Mouse (Mus musculus) lung, embryonic 14.5 days (tissue): ENCODE measurements around the gene Pltp. TPM values are rescaled to one million over a fixed set of nuclear protein-coding genes. Genes with fewer than 3 reads are reported as not detected.

Source experiments
- ATAC-seq: fragments of 200-750 bp; cut with Nextera tagmentation; 2 replicates; pipeline ENCODE4 v1.8.0; 2017; ENCODE audit warnings: mild to moderate bottlenecking, moderate TSS enrichment, moderate library complexity; ENCODE audit not compliant: insufficient read depth
- DNase-seq: peaks from one replicate; pipeline ENCODE4 v3.0.0-alpha.2; 2015
- H3K27ac ChIP-seq: fragments of 300-500 bp; sonication (generic); 2 replicates; pipeline ENCODE4 v1.5.1; 2014; ENCODE audit warnings: low read depth, mild to moderate bottlenecking, moderate library complexity
- H3K27me3 ChIP-seq: fragments of 300-500 bp; sonication (generic); 2 replicates; pipeline ENCODE4 v1.6.1; 2014; ENCODE audit warnings: low read length, control low read depth; ENCODE audit not compliant: insufficient read depth
- H3K36me3 ChIP-seq: fragments of 300-500 bp; sonication (generic); 2 replicates; pipeline ENCODE4 v1.6.1; 2014; ENCODE audit warnings: control low read depth; ENCODE audit not compliant: insufficient read depth
- H3K4me1 ChIP-seq: fragments of 300-500 bp; sonication (generic); 2 replicates; pipeline ENCODE4 v1.6.1; 2014; ENCODE audit warnings: antibody characterized with exemption, control low read depth; ENCODE audit not compliant: insufficient read depth
- H3K4me2 ChIP-seq: fragments of 300-500 bp; sonication (generic); 2 replicates; pipeline ENCODE4 v1.6.1; 2014; ENCODE audit warnings: mild to moderate bottlenecking
- H3K4me3 ChIP-seq: fragments of 300-500 bp; sonication (generic); 2 replicates; pipeline ENCODE4 v1.5.1; 2014; ENCODE audit warnings: low read depth, low read length
- H3K9ac ChIP-seq: fragments of 300-500 bp; sonication (generic); 2 replicates; pipeline ENCODE4 v1.6.1; 2014
- H3K9me3 ChIP-seq: fragments of 300-500 bp; sonication (generic); 2 replicates; pipeline ENCODE4 v1.6.1; 2016; ENCODE audit warnings: low read depth, low read length, control low read depth
- CTCF ChIP-seq: IDR thresholded peaks from 2 replicates; pipeline ENCODE4 v1.5.1; 2016; ENCODE audit warnings: antibody characterized with exemption, low read depth
- WGBS: fragments of 180-500 bp; shearing (Covaris S2); extraction: QIAGEN DNeasy Blood & Tissue Kit; methylation state at CpG from one replicate; pipeline ENCODE4 v1.1.7; 2014; 5-methylcytosine and 5-hydroxymethylcytosine counted together
- polyA plus RNA-seq: library from polyadenylated mRNA; unstranded; fragments of >200 nt; fragmentation: Nextera tagmentation; extraction: Ambion mirVana; gene quantifications from 2 replicates; pipeline ENCODE4 v1.2.1, GENCODE M21; 2014

Gene Pltp
- polyA plus RNA-seq, 1 experiment from 2014 or later: 126 TPM

DNA sequence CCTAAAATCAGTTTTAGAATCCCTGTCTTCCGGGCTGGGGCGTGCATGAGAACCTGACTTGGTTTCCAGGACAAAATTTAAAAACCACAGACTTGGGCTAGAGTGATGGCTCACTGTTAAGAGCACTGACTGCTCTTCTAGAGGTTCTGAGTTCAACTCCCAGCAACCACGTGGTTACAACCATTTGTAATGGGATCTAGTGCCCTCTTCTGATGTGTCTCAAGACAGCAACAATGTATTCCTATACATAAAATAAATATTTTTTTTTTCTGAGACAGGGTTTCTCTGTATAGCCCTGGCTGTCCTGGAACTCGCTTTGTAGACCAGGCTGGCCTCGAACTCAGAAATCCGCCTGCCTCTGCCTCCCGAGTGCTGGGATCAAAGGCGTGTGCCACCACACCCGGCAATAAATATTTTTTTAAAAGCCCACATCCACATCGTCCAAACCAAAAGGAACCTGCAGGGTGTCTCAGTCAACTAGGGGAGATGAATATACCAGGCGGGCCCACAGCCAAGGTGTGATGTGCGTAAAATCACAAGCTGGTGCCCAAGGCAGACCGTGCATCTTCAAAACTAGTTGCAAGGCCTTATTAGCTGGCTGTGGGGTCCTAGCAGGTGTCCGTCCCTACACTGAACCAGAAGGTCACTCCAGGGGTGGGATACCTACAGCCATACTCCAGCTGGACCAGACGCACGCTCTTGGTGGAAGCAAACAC, 25.3 kb downstream of the Pltp start:
- no peak; the same call in 1 of the 2 replicates for TF ChIP-seq CTCF
- Histone ChIP-seq H3K4me1 (0 out of 2 replicates have a peak, but pooled peaks cover 2% of the 10 kb centered on the region), H3K36me3 (peaks cover 36% of the 10 kb centered on the region), H3K4me3 (peak overlapping the region; percentile 73), H3K27me3 (no peaks in the 10 kb centered on the region), H3K9ac (peak overlapping the region; percentile 72; the same call in 1 of the 2 replicates), H3K27ac (peak overlapping the region; percentile 95), H3K9me3 (no peaks in the 10 kb centered on the region), H3K4me2 (peak overlapping the region; percentile 98)
- DNase-seq: no peak
- WGBS: 57% methylated on average over 16 of the region's 16 CpGs
- ATAC-seq: no peak

DNA sequence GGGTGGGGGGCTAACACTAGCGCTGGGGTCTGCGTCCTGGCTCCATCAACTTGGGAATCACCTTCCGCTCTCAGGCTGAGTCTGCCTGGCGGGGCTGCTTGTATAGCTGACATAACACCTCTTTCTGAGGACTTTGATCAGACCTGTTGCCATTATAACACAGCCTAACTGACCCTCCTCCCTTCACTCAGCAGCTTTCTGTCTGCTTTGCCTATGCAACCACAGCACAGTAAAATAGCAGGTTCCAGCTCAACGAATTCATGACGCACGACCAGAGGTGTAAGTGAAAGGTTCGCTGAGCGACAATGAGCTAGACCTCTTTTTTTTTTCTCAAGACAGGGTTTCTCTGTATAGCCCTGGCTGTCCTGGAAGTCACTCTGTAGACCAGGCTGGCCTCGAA, 26.5 kb downstream of the Pltp start:
- 81% methylated on average over 10 of the region's 10 CpGs for WGBS
- no peak for ATAC-seq

DNA sequence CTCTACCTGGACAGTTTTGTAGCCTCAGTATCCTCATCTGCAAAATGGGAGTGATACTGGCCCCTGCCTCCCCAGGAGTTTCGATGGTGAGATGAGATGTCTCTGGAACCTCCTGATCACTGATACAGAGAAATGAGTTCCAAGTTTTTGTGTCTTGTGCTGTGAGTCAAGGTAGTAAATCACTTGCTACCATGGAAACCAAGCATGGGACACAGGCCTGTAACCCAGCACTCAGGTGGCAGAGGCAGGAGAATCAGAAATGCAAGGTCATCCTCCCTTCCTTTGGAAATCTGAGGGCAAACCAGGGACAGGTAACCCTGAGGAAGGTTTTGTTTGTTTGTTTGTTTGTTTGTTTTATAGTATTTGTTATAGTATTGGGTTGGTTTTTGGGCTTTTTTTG, 28.4 kb downstream of the Pltp start:
- Histone ChIP-seq H3K4me2 (no peak overlapping the region), H3K4me3 (no peak overlapping the region), H3K36me3 (peaks cover 48% of the 10 kb centered on the region), H3K27ac (no peak overlapping the region), H3K9ac (no peak overlapping the region), H3K27me3 (no peaks in the 10 kb centered on the region), H3K9me3 (no peaks in the 10 kb centered on the region), H3K4me1 (0 out of 2 replicates have a peak, but pooled peaks cover 2% of the 10 kb centered on the region)
- no peak for TF ChIP-seq CTCF
- WGBS: 86% methylated on average over 1 of the region's 1 CpGs
- ATAC-seq (no peak), DNase-seq (no peak)

More for the DNA sequence above, 26.5 kb downstream of the Pltp start:
- Histone ChIP-seq H3K36me3 (peaks cover 37% of the 10 kb centered on the region), H3K4me1 (0 out of 2 replicates have a peak, but pooled peaks cover 2% of the 10 kb centered on the region), H3K4me3 (no peak overlapping the region), H3K4me2 (no peak overlapping the region), H3K27me3 (no peaks in the 10 kb centered on the region), H3K9me3 (no peaks in the 10 kb centered on the region), H3K9ac (no peak overlapping the region), H3K27ac (no peak overlapping the region)
- TF ChIP-seq CTCF: no peak
- no peak for DNase-seq

DNA sequence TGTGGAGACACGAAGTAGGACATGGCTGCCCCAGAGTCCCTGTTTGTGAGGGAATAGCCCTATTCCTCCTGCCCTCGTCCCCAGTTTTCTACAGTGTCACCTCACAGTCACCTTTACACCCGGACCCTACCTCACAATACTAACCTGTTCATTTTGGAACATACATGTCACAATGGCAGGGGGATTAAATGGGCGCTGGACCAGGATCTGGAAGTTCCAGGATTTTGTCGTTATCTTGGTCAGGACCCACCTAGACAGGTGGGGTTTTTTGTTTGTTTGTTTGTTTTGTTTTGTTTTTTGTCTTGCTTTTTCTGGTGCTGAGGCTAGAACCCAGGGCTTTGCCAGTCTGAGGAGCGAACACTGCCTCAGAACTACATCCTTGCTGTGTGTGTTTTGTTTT, 29.1 kb downstream of the Pltp start, which contains the start of gene Spata25:
TSS of gene Spata25 (minus strand) at position 101 of the 400 bp plus-strand sequence.
- H3K4me2 ChIP-seq: no peak within 1 kb of the TSS
- 0 out of 2 replicates have a peak, but pooled peaks cover 2% of the 10 kb centered on the region for H3K4me1 ChIP-seq
- WGBS: 74% methylated on average over 6 of the region's 6 CpGs

DNA sequence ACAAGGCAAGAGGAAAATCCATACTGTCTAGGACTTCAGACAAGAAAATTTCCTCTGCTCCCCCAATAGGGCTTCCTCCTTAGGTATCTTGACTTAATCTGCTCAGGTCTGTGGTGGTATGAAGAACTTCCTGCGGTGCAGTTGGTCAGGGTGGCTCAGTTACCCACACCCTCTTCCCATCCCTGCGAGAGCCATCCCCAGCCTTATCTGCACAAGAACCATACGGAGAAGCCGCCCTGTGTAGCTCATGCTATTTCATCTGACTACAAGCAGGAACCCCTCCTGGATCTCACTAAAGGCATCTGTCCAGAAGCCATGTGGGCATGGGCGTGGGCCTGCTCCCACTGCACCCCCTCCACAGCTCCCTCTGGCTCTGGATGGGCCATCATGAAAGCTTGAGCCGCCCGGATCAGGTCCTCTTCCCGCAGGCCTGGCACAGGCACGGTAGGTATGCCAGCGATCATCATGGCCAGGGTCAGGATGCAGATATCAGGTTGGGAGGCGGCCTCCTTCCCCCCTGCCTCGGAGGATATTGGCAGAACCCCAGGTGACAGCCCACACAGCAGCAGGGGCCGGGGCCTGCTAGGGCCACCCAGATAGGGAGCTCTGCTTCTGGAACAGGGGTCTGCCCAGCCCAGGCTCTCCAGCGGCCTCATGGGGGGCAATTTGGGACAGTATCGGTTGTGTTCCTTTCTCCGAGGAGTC, 30.2 kb downstream of the Pltp start:
- no peak overlapping the region for H3K9ac ChIP-seq
- H3K9me3 ChIP-seq: no peaks in the 10 kb centered on the region
- no peak overlapping the region for H3K4me2 ChIP-seq
- no peak overlapping the region for H3K4me3 ChIP-seq
- ATAC-seq (no peak), DNase-seq (no peak)
- 0 out of 2 replicates have a peak, but pooled peaks cover under 1% of the 10 kb centered on the region for H3K4me1 ChIP-seq
- 88% methylated on average over 16 of the region's 16 CpGs for WGBS
- H3K27me3 ChIP-seq: no peaks in the 10 kb centered on the region
- no peak overlapping the region for H3K27ac ChIP-seq
- TF ChIP-seq CTCF: no peak
- H3K36me3 ChIP-seq: peaks cover 48% of the 10 kb centered on the region

More for the DNA sequence above, 29.1 kb downstream of the Pltp start, which contains the start of gene Spata25:
- H3K27ac ChIP-seq: no peak within 1 kb of the TSS
- H3K36me3 ChIP-seq: peaks cover 48% of the 10 kb centered on the region
- H3K9me3 ChIP-seq: no peaks in the 10 kb centered on the region
- no peaks in the 10 kb centered on the region for H3K27me3 ChIP-seq
- ATAC-seq (no peak), DNase-seq (no peak)
- no peak within 1 kb of the TSS for H3K4me3 ChIP-seq
- H3K9ac ChIP-seq: no peak within 1 kb of the TSS
- no peak for TF ChIP-seq CTCF

DNA sequence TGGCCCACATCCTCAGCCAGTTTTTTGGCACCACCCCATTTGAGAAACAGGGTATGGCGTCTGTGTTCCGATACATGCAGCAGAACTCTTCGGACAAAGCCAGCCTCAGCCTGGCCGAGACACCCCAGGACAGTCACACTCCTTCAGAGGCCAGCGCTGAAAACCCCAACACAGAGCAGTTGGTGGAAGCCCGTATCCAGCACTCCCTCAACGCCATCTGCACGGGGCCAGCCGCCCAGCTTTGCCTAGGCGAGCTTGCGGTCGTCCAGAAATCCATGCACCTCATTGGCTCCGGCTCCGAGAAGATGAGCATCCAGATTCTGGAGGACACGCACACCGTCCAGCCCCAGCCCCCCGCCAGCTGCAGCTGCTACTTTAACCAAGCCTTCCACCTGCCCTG, 32.0 kb downstream of the Pltp start:
- no peak for DNase-seq
- TF ChIP-seq CTCF: no peak
- Histone ChIP-seq H3K9me3 (no peaks in the 10 kb centered on the region), H3K27me3 (no peaks in the 10 kb centered on the region), H3K4me1 (no peaks in the 10 kb centered on the region), H3K36me3 (peaks cover 48% of the 10 kb centered on the region), H3K9ac (no peak overlapping the region), H3K4me2 (no peak overlapping the region), H3K4me3 (no peak overlapping the region), H3K27ac (no peak overlapping the region)
- ATAC-seq: no peak
- 93% methylated on average over 17 of the region's 17 CpGs for WGBS

DNA sequence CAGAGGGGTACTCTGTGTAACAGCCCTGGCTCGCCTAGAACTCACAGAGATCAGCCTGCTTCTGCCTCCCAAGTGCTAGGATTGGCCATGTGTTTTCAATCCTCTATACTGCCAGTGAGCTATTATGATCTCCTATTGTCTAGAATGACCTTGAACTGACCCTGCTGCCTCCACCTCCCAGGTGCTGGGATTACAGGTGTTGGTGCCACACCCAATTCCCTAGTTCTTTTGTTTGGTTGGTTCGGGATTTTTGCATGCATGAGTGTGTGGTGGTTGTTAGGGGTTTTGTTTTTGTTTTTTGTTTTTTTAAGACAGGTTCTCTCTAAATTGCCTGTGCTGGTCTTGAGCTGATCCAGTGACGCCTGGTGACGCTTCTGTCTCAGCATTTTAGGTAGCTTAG, 33.5 kb downstream of the Pltp start:
- no peak overlapping the region for H3K27ac ChIP-seq
- no peak for TF ChIP-seq CTCF
- no peaks in the 10 kb centered on the region for H3K4me1 ChIP-seq
- no peak overlapping the region for H3K9ac ChIP-seq
- H3K27me3 ChIP-seq: no peaks in the 10 kb centered on the region
- DNase-seq: no peak
- H3K4me3 ChIP-seq: peak overlapping the region; percentile 80; the same call in 1 of the 2 replicates
- H3K4me2 ChIP-seq: peak overlapping the region; percentile 72
- WGBS: 92% methylated on average over 4 of the region's 4 CpGs
- no peaks in the 10 kb centered on the region for H3K9me3 ChIP-seq
- H3K36me3 ChIP-seq: peaks cover 46% of the 10 kb centered on the region
- ATAC-seq: no peak
